Mouse (Mus musculus) embryonic fibroblast, embryonic 13.5 days (primary cell): ENCODE data around the gene Cx3cr1.

Experiments
- CTCF ChIP-seq: IDR thresholded peaks from 2 replicates; pipeline ENCODE4 v1.5.1; 2011; ENCODE audit warnings: mild to moderate bottlenecking, control low read depth, low read length, moderate library complexity, borderline replicate concordance; ENCODE audit not compliant: insufficient read depth
- POLR2A ChIP-seq: IDR thresholded peaks from 2 replicates; pipeline ENCODE4 v1.6.1; 2011; ENCODE audit warnings: low read depth, mild to moderate bottlenecking, control low read depth, low read length, moderate library complexity

DNA sequence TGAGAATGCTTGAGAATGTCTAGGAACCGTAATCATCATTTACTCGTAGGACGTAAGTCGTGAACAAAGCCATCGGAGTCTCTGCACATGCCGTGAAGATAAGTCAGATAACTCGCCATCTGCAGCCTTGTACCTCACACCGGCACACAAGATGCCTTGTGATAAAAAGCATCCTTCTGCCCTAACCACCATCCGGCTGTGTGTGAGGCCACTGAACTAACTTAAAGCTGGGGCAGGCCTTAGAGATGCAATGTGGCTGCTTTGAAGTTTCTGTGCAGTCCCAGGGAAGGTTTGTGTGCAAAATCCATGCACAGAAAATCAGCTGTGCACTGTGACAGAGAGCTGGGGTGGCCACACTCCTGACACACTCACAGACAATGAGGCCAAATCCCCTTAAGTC is 14.7 kb upstream of the Cx3cr1 start:
- TF ChIP-seq CTCF = no peak
- TF ChIP-seq POLR2A = no peak
